Mouse (Mus musculus): ENCODE results near the gene Foxp4. TPM values are rescaled to one million over a fixed set of nuclear protein-coding genes. Genes with fewer than 3 reads are reported as not detected.

Gene Foxp4
- total and polyA plus RNA-seq, 3 experiments, result 0.93 to 54.1 (median 21.6) TPM

DNA sequence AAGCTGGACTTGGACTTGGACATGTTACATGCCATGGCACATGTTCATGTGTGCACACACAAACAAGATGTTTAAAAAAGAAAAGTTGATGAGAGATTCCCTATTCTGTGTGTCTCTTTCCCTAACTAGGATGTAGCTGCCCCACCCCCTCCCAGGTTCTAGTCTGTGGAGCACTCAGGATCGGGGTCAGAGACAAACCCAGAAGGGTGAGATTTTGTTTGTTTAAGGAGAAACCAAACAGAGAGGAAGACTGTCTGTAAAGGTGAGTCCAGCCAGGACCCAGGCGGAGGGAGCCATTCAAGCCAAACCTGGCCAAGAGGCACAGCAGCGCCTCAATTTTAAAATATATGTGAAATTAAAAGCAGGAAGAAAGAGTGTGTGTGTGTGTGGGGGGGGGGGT, 7.2 kb downstream of the Foxp4 start:
- DNase-seq (ENCODE audit: low spot score) (no peak), ATAC-seq (ENCODE audit: extremely low read depth, insufficient number of reproducible peaks, low FRiP score, poor library complexity, severe bottlenecking) (no peak)
- Histone ChIP-seq H3K4me3 (ENCODE audit: low read depth, low read length) (no peak overlapping the region), H3K27me3 (ENCODE audit: insufficient read depth, low read length) (peaks cover 8% of the 10 kb centered on the region; the same call in 1 of the 2 replicates), H3K36me3 (replicated peaks) (peaks cover 30% of the 10 kb centered on the region), H3K9me3 (replicated peaks) (peaks cover 21% of the 10 kb centered on the region), H3K4me1 (ENCODE audit: insufficient read depth, low read depth, low read length) (peaks cover 12% of the 10 kb centered on the region)
- no peak for TF ChIP-seq CTCF (IDR thresholded peaks at IDR 0.05; ENCODE audit: low read depth, low read length)
- no peak for TF ChIP-seq GATA1 (IDR thresholded peaks at IDR 0.05; ENCODE audit: borderline replicate concordance, low read length)
- no peak for TF ChIP-seq TAL1 (conservative IDR thresholded peaks at IDR 0.05; ENCODE audit: low read depth, low read length)
- TF ChIP-seq POLR2AphosphoS5 (IDR thresholded peaks at IDR 0.05; ENCODE audit: insufficient replicate concordance, low read depth, low read length), result no peak
- TF ChIP-seq GATA2 (IDR thresholded peaks at IDR 0.05; ENCODE audit: borderline replicate concordance, low read depth, low read length), result no peak

DNA sequence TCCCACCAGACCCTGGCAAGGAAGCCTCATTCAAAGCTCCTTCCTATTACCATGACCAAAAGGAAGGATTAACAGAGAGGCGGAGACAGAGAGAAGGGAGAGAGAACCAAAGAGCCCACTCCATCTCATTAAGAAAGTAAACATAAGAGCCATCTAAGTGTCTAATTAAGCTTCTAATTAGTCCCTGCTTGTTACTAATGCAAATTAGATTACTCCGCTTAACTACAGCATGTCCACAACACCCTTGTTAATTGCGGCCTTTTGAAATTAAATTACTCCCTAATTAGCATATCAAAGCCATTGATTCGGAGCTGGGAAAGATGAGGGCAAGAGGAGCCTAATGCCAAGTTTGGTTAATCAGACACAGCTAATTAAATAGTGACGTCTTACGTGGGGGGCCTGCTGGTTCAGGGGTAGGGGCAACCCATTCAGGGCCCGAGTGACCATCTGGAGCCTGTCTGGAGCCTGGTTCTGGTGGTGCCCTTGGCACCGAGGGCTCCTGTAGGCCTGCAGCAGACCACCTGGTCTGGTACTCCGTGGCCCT, 9.7 kb downstream of the Foxp4 start:
- ATAC-seq (ENCODE audit: extremely low read depth, insufficient number of reproducible peaks, low FRiP score, poor library complexity, severe bottlenecking) (no peak), DNase-seq (ENCODE audit: low spot score) (no peak)
- no peak for TF ChIP-seq POLR2AphosphoS5 (IDR thresholded peaks at IDR 0.05; ENCODE audit: insufficient replicate concordance, low read depth, low read length)
- TF ChIP-seq TAL1 (conservative IDR thresholded peaks at IDR 0.05; ENCODE audit: low read depth, low read length), result no peak
- no peak for TF ChIP-seq GATA1 (IDR thresholded peaks at IDR 0.05; ENCODE audit: borderline replicate concordance, low read length)
- no peak for TF ChIP-seq CTCF (IDR thresholded peaks at IDR 0.05; ENCODE audit: low read depth, low read length)
- no peak for TF ChIP-seq GATA2 (IDR thresholded peaks at IDR 0.05; ENCODE audit: borderline replicate concordance, low read depth, low read length)
- peaks cover 17% of the 10 kb centered on the region for H3K9me3 ChIP-seq (replicated peaks)
- 0 out of 2 replicates have a peak, but pooled peaks cover 2% of the 10 kb centered on the region for H3K4me1 ChIP-seq (ENCODE audit: insufficient read depth, low read depth, low read length)
- H3K27me3 ChIP-seq (ENCODE audit: insufficient read depth, low read length), result no peaks in the 10 kb centered on the region
- H3K36me3 ChIP-seq (replicated peaks), result peaks cover 23% of the 10 kb centered on the region
- no peak overlapping the region for H3K4me3 ChIP-seq (ENCODE audit: low read depth, low read length)

DNA sequence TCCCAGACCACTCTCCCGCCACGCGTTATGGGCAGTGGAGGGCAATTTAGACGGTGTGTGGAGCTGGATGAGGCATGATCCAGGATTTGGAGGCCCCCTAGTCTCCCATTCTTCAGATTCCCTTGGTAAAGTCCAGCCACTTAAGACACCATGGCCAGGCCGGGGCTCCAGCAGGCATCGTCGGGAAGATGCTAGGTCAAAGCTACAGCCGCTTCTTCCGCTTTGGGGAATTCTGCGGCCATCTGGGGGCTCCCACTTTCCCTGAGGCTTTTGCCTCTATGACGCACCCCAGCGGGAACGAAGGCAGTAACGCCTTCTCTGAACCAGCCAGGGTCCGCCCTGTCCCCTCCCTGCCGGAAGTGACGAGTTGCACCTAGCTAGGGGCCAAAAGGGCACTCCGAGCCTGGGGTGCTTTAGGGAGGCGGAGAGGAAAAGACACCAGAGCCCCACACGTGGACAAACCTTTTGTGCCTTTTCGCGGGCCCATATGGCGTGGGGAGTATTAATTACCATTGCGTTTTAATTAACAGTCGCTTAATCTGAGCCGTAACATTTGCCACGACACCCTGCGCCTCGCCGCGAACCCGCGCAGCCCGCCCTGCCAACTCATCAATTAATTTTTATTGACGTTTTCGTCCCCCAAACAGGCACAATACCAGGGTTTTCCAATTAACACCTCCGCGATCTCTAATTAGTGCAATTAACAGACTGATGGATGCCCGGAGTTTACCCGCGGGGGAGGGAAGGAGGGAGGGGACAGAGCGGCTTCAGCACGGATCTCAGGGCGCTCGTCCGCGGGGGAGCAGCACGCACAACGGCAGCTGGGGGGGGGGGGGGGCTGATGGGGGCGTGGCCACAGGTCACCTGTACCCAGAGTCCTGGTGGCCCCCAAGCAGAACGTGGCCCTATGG, 15.1 kb downstream of the Foxp4 start:
- H3K27me3 ChIP-seq (ENCODE audit: insufficient read depth, low read length), result no peaks in the 10 kb centered on the region; the same call in 1 of the 2 replicates
- H3K4me3 ChIP-seq (ENCODE audit: low read depth, low read length), result peak overlapping the region; percentile 68
- H3K9me3 ChIP-seq (replicated peaks), result peaks cover 30% of the 10 kb centered on the region
- peaks cover 7% of the 10 kb centered on the region; the same call in 1 of the 2 replicates for H3K4me1 ChIP-seq (ENCODE audit: insufficient read depth, low read depth, low read length)
- ATAC-seq (ENCODE audit: extremely low read depth, insufficient number of reproducible peaks, low FRiP score, poor library complexity, severe bottlenecking) (peak; percentile 75; the same call in 1 of the 2 replicates), DNase-seq (ENCODE audit: low spot score) (peak; percentile 60)
- peaks cover 9% of the 10 kb centered on the region for H3K36me3 ChIP-seq (replicated peaks)
- TF ChIP-seq GATA2 (IDR thresholded peaks at IDR 0.05; ENCODE audit: borderline replicate concordance, low read depth, low read length) (no peak), POLR2AphosphoS5 (IDR thresholded peaks at IDR 0.05; ENCODE audit: insufficient replicate concordance, low read depth, low read length) (no peak), CTCF (IDR thresholded peaks at IDR 0.05; ENCODE audit: low read depth, low read length) (no peak), TAL1 (conservative IDR thresholded peaks at IDR 0.05; ENCODE audit: low read depth, low read length) (no peak)

DNA sequence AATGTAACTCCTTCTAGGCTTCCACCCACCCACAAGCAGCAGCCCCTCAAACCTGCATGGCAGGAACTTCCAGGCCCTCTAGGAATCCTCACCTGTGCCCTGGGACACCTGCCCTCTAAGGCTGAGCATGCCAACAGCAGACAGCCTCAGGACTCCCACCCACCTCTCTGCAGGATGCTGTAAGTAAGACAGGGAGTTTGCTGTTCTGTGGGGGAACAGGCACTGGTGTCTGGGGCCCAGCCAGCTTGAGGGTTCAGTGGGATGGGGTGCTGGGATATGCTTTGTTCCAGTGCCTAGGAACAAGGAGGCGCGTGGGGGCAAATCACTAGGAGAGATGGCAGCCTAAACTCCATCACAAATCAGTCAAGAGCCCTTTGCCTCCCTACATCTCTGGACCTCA, 16.4 kb downstream of the Foxp4 start:
- DNase-seq (ENCODE audit: low spot score) (no peak), ATAC-seq (ENCODE audit: extremely low read depth, insufficient number of reproducible peaks, low FRiP score, poor library complexity, severe bottlenecking) (no peak)
- peaks cover 16% of the 10 kb centered on the region for H3K36me3 ChIP-seq (replicated peaks)
- no peak overlapping the region for H3K4me3 ChIP-seq (ENCODE audit: low read depth, low read length)
- peaks cover 5% of the 10 kb centered on the region; the same call in 1 of the 2 replicates for H3K4me1 ChIP-seq (ENCODE audit: insufficient read depth, low read depth, low read length)
- H3K9me3 ChIP-seq (replicated peaks), result peaks cover 28% of the 10 kb centered on the region
- H3K27me3 ChIP-seq (ENCODE audit: insufficient read depth, low read length), result no peaks in the 10 kb centered on the region; the same call in 1 of the 2 replicates
- TF ChIP-seq TAL1 (conservative IDR thresholded peaks at IDR 0.05; ENCODE audit: low read depth, low read length), result no peak
- TF ChIP-seq POLR2AphosphoS5 (IDR thresholded peaks at IDR 0.05; ENCODE audit: insufficient replicate concordance, low read depth, low read length), result no peak
- no peak for TF ChIP-seq GATA1 (IDR thresholded peaks at IDR 0.05; ENCODE audit: borderline replicate concordance, low read length)
- TF ChIP-seq GATA2 (IDR thresholded peaks at IDR 0.05; ENCODE audit: borderline replicate concordance, low read depth, low read length), result no peak
- no peak for TF ChIP-seq CTCF (IDR thresholded peaks at IDR 0.05; ENCODE audit: low read depth, low read length)

DNA sequence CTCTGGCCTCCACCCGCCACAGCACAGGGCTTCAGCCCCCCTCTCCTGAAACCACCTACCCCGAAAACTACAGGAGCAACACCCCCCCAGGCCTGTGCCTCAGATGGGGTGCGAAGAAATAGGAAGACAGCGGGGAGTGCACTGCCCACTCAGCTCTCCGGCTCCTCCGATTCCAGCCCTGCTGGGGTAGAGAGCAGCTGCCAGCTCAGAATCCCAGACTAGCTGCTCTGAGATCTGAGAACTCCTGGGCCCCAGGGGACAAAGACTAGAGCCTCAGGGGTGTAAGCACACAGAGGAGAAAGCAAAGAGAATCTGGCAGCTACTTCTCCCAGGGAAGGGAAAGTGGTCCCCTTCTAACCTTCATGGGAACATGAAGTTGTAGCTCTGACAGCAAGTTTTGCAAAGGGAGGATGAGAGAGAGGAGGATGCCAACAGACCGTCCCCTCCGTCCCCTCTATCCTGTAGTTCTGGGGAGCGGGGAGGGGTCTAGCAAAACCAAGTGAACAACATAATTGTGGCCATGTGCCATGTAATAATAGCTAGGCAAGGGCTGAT, 17.0 kb downstream of the Foxp4 start:
- TF ChIP-seq CTCF (IDR thresholded peaks at IDR 0.05; ENCODE audit: low read depth, low read length) (no peak), TAL1 (conservative IDR thresholded peaks at IDR 0.05; ENCODE audit: low read depth, low read length) (no peak), GATA2 (IDR thresholded peaks at IDR 0.05; ENCODE audit: borderline replicate concordance, low read depth, low read length) (no peak), GATA1 (IDR thresholded peaks at IDR 0.05; ENCODE audit: borderline replicate concordance, low read length) (no peak), POLR2AphosphoS5 (IDR thresholded peaks at IDR 0.05; ENCODE audit: insufficient replicate concordance, low read depth, low read length) (no peak)
- Histone ChIP-seq H3K27me3 (ENCODE audit: insufficient read depth, low read length) (no peaks in the 10 kb centered on the region; the same call in 1 of the 2 replicates), H3K4me1 (ENCODE audit: insufficient read depth, low read depth, low read length) (peaks cover 5% of the 10 kb centered on the region; the same call in 1 of the 2 replicates), H3K4me3 (ENCODE audit: low read depth, low read length) (no peak overlapping the region), H3K36me3 (replicated peaks) (peaks cover 18% of the 10 kb centered on the region), H3K9me3 (replicated peaks) (peaks cover 31% of the 10 kb centered on the region)
- ATAC-seq (ENCODE audit: extremely low read depth, insufficient number of reproducible peaks, low FRiP score, poor library complexity, severe bottlenecking), result no peak
- DNase-seq (ENCODE audit: low spot score), result no peak
